Mouse (Mus musculus): ENCODE data around the gene Tnfrsf22. TPM values are rescaled to one million over a fixed set of nuclear protein-coding genes. Genes with fewer than 3 reads are reported as not detected.

The Tnfrsf22 gene
- total RNA-seq, 2 experiments from 2014 or later: 4.2 to 6.1 TPM

DNA sequence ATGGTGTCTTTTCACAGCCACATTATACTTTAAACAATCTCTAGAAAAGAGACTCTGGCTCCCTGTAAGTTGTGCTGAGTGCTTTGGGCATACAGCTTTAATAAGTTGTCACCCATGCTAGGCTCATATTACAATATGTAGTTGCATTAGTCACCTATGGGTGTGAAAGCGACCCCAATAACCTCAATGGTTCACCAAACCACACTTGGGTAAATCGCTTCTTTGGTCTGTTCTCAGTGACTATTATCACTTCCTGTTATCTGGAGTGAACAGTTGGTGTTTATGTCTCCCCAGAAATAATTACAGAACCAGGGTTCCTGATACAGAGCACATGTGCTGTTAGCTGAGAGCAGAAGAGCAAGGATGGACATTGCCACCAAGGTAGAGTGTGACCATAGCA is 5.5 kb downstream of the Tnfrsf22 start:
- ATAC-seq (replicated peaks; ENCODE audit: poor library complexity, severe bottlenecking): peak; percentile 62

DNA sequence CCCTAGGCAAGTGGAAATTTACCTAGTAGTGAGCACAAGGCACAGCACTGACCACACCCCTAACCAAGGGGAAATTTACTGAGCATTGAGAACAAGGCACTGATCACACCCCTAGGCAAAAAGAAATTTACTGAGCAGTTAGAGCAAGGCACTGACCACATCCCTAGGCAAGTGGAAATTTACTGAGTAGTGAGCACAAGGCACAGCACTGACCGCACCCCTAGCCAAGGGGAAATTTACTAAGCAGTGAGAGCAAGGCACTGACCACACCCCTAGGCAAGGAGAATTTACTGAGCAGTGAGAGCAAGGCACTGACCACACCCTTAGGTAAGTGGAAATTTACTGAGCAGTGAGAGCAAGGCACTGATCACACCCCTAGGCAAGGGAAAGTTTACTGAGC is 12.8 kb downstream of the Tnfrsf22 start:
- ATAC-seq (replicated peaks; ENCODE audit: poor library complexity, severe bottlenecking): peak; percentile 42

DNA sequence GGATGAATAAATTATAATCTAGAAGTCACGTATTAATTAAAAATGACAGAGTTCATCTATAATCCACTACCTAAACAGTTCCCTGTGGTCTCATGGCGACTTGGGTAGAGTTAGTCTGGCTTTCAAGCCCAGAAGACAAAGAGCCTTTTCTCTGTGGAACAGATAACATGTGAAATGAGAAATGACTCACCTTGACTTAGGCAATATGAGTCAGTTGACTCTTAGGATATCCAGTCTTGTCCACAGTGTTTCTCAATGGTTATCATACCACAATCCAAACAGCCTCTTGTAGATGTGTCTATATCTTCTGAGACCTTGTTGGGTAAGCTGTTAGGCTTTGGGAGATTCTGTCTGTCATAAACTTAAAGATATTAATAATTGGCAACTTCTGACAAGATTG is 18.0 kb downstream of the Tnfrsf22 start:
- peak; percentile 59 for ATAC-seq (replicated peaks; ENCODE audit: poor library complexity, severe bottlenecking)

DNA sequence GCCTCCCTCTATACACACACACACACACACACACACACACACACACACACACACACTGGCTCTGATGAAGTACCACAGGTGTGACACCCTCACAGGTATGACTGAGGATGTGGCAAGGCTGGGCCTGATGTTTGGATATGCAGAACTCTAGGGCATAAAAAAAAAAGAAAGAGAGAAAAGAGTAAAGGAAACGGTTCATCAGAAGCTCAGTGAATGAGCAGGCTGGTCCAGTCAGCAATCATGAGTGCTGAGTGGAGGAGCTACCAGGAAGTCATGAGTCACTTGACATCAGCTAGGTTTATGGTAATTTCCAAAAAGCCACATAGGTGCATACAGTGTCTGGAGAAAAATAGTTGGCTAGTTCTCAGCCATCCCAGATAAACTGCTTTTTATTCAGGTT is 20.0 kb downstream of the Tnfrsf22 start:
- no peak for ATAC-seq (replicated peaks; ENCODE audit: poor library complexity, severe bottlenecking)

DNA sequence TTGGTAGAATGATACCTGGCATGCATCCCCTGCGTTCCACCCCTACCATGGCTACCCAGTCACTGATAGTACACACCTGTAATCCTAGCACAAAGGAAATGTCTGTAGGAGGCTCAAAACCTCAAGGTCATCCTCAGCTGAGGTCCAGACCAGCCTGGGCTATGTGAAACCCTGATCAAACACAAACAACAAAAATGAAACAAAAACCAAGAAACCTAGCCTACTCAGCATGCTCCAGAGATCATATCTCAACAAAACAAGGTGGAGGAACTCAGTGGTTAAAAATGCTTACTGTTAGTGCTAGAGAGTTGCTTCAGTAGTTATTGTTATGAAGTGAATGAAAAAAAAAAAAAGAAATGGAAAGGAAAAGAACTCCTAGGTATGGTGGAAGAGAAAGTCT is 20.9 kb downstream of the Tnfrsf22 start, which contains the start of gene Tnfrsf26:
Gene Tnfrsf26, minus strand, starts transcription at position 183 of the 400 bp plus-strand sequence.
- no peak for ATAC-seq (replicated peaks; ENCODE audit: poor library complexity, severe bottlenecking)

DNA sequence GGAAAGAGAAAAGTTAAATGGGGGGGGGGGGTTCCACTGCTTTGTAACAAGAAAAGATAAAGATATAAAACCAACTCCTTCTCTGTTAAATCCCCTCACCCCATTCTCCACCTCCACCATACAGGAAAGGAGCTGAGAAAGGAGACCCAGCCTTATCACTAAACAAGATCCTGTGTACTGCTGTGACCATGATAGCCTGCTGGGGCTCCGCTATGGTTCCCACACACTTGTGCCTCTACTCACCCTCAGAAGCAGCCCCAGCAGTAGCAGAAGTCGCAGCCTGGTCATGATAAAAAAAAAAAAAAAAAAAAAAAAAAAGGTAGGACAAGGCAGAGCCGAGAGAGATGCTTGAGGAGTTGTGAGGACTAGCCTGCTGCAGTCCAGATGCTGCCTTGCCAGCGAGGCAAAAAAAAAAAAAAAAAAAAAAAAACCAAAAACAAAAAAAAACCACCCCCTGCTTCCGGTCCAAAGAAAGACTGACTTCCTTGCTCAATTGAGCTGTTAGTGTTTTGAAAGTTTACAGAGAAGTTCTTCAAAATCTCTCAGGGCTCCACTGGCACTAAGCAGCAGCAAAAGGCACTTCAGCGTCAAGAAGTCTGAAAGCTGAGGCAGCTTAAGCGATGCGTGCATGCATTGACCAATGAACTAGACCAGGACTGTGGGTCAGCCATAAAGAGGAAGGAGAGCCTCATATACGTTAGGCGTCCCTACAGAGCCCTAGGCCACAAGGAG is 21.7 kb downstream of the Tnfrsf22 start:
- ATAC-seq (replicated peaks; ENCODE audit: poor library complexity, severe bottlenecking): peak; percentile 88

DNA sequence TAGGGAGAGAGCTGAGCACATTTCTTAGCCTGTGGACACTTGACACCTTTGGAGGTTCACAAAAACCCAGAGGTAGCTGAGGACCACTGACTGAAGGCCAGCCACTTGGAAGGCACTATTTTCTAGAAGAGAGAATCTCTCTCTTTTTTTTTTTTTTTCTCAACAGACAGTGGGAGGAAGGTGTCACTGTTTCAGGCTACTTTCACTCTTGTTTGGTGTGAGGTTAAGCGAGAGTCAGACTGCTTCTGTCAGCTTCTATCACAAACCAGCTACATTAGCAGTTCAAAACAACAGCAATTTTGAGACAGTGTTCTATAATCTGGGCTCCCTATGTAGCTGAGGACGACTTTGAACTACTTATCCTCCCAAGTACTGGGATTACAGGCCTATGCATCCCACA is 23.3 kb downstream of the Tnfrsf22 start:
- no peak for ATAC-seq (replicated peaks; ENCODE audit: poor library complexity, severe bottlenecking)

DNA sequence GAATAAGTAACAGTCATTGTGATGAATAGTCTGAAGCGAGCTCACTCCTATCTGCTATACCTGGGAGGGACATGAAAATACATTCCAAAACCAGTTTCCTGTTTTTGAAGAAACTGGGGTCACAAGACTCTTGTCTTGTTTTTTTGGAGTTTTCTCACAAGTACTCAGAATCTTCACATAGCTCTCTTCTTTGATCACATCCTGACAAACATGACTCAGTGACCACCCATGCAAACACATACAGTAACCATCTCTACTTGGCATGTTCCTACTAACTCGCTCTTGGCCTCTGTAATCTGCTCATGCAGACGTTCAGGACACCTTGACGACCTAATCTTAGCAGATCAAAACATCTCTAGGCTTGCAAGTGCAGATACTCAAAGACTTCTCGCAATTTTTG is 24.3 kb downstream of the Tnfrsf22 start:
- peak; percentile 14; the same call in 1 of the 2 replicates for ATAC-seq (replicated peaks; ENCODE audit: poor library complexity, severe bottlenecking)

DNA sequence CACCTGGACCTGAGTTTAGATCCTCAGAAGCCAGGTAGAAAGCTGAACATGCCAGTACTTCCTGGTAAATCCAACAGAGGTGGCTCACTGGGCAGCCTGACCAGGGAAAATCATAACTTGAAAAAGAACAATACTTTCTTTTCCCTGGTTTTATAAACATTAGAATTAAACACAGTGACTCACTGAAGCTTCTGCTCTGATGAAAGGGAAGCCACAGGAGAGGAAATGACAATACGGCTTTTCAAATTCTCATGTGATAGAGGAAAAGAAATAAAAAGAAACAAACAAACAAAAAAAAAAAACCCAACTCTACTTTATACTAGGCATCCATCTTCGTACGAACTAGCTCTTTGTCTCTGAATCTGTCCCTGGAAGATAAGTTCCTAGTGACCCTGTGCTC is 24.9 kb downstream of the Tnfrsf22 start:
- no peak for ATAC-seq (replicated peaks; ENCODE audit: poor library complexity, severe bottlenecking)

DNA sequence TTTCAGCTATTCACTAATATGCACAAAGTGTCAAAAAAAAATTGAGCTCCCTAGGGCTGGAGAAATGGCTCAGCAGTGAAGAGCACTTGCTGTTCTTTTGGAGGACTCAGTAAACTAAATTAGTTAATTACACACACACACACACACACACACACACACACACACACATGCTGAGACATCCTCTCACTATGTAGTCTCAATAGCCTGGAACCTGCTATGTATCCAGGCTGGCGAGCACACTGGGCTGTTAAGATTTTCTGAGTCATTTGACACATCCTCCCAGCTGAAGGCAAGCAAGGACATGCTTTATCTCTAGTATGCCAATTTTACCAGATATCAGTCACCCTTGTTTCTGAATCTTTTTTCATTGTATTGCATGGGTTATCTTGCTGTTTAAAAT is 28.5 kb downstream of the Tnfrsf22 start:
- ATAC-seq (replicated peaks; ENCODE audit: poor library complexity, severe bottlenecking): no peak

DNA sequence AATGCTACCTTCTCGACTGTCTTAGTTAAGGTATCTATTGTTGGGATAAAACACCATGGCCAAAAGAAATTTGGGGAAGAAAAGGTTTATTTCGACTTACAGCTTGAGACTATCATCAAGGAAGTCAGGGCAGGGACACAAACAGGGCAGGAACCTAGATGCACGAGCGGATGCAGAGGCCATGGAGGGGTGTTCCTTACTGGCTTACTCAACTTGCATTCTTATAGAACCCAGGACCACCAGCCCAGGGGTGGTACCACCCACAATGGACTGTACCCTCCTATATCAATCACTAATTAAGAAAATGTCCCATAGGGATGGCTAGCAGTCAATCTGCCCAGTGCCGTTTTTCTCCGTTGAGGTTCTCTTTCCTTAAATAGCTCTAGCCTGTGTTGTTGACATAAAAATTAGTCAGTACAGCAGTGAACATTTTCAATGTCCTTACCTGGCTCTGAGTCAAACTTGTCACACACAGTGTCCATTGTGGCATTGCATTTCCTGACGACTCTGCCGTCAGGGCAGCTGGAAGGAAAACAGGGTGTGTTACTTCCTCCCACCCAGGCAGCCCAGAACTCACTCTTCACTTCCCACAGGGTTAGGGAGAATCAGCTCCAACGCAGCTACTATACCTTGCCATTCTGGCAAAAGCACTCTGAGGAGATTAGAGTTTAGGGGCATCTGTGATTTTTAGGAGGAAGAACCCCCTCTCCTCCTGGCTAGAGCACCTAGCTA is 34.9 kb downstream of the Tnfrsf22 start:
- ATAC-seq (replicated peaks; ENCODE audit: poor library complexity, severe bottlenecking): peak; percentile 72

DNA sequence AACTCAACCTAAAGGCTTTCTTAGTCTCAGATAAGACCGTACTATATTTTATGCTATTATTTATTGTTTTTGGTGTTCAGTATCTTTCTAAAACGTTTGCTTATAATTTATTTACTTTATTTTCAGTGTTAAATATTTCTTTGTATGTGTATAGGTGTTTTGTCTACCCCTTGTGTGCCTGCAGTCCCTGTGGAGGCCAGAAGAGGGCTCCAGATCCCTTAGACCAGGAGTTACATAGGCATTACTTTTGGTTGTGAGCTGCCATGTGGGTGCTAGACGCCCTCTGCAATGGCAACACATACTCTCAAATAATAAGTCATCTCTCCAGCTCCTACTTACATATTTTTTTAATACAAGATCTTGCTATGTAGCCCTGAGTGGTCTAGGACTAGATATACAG is 37.2 kb downstream of the Tnfrsf22 start:
- ATAC-seq (replicated peaks; ENCODE audit: poor library complexity, severe bottlenecking): peak; percentile 56; the same call in 1 of the 2 replicates

DNA sequence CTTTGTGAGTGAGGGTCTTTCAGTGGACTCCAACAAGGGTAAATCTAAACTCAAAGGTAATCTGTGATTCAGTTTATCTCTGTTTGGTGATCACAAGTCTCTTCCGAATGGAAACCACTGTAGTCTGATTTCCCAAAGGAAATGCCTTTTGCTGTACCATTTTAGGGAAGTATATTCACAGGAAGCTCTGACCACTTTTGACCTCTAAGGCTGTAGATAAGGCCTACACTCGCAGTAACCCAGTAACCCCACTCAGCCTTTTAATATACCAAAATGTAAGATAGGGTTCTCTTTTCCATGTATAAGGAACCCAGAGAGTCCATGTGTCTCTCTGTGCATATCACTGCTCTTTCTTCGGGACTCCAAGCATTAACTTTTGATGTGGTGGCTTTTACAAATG is 44.1 kb downstream of the Tnfrsf22 start:
- ATAC-seq (replicated peaks; ENCODE audit: poor library complexity, severe bottlenecking): peak; percentile 84

DNA sequence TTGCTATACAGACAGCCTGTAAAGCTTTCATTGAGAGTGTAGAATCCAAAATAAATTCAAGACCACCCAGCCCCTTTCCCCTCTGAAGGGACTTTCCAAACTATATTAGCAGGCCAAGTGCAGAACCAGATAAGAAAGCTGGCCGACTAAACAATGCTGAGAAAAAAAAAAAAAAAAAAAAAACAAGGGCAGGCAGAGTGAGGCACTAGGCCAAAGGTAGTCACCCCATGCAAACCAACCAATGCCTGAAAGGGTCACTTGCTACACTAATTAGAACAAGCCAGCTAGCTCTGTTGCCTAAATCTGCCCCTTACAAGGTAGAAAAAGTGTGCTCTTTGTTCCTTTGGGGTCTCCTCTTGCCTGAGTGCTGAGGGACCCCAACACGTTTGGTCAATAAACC is 44.6 kb downstream of the Tnfrsf22 start:
- no peak for ATAC-seq (replicated peaks; ENCODE audit: poor library complexity, severe bottlenecking)

DNA sequence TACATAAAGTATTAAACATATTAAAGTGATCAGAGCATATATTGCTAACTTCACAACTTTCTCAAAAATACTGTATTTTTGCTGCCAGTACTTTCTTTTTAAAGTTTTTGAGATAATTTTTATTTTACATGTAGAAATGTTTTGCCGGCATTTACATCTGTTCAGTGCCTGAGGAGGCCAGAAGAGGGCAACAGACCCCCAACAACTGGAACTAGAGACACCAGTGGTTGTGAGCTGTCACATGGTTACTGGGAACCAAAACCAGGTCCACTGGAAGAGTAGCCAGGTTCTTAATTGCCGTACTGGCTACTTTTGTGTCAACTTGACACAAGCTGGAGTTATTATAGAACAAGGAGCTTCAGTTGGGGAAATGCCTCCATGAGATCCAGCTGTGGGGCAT is 47.8 kb downstream of the Tnfrsf22 start:
- 0 out of 2 replicates have a peak, but pooled peaks have one; percentile 28 for ATAC-seq (replicated peaks; ENCODE audit: poor library complexity, severe bottlenecking)

DNA sequence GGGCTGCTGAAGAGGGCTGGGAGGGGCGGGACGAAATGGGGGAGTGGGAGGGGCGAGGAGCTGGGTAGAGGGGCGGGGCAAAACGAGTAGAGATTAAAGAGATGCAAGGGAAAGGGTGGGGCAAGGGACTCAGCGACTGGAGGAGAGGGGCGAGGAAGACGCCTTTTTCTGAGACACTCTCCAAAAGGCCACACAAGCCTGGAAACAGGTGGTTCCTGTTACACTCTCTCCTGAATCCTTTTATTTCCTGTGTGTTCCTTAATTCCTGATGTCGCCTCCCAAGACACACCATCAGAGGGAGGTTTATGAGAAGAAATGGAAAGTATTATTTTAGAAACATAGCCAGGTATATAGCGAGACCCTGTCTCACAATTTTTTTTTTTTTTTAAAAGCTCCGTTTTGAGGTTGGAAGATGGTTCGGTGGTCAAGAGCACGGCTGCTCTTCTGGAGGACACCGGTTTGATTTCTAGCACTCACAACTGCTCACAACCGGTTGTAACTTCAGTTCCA is 49.2 kb downstream of the Tnfrsf22 start:
- ATAC-seq (replicated peaks; ENCODE audit: poor library complexity, severe bottlenecking): no peak

DNA sequence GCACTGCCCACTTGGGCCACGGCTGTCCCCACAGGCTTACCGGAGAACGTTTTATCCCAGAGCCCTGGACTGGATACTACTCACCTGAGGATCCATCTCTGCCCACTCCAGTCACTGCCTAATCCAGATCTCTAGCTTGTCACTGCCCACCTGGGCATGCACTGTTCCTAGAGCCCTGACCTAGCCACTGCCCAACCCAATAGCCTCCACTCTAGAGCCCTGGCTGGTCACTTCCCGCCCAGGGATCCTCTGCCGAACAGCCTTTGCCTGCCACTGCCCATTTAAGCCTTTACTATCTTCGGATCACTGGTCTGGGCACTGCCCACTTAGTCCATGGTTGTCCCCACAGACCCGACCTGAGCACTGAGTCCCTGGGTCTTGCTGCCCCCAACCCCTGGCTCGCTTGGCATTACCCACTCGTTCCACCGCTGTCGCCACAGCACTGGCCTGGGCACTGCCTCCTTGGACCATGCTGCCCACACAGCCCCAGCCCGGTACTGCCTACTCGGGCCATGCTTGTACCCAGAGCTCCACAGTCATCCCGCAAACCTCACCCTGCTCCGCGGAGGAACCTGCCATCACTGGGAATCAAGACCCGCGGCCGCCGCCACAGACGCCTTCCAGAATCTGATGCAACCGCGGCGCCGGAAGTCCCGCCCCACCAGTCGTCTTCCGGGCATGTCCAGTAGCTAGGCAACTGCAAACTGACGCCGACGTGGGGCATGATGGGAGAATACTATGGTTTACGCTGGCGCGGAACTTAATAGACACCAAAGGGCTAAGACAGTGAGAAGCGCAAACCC is 49.8 kb downstream of the Tnfrsf22 start, which contains the start of gene Cars:
Gene Cars, minus strand, starts transcription at position 663 of the 803 bp plus-strand sequence.
- ATAC-seq (replicated peaks; ENCODE audit: poor library complexity, severe bottlenecking): peak; percentile 96

DNA sequence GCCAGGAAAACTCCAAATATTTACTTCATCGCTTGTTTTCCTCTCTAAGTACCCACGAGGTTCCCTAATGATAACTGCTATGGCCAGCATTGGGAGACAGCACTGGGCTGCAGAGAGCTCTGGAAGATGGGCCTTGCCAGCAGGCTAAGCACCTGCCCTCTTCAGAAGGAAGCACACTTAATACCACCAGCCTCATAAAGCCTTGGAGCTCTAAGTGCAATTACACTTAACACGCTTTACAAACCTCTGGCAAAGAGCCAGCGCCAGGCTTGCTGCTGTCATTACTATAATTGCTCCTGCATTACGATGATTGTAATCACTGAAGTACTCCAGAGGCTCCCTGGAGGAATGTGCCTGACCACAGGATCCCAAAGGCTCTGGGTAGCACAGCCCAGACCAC is 54.6 kb downstream of the Tnfrsf22 start:
- ATAC-seq (replicated peaks; ENCODE audit: poor library complexity, severe bottlenecking): no peak

DNA sequence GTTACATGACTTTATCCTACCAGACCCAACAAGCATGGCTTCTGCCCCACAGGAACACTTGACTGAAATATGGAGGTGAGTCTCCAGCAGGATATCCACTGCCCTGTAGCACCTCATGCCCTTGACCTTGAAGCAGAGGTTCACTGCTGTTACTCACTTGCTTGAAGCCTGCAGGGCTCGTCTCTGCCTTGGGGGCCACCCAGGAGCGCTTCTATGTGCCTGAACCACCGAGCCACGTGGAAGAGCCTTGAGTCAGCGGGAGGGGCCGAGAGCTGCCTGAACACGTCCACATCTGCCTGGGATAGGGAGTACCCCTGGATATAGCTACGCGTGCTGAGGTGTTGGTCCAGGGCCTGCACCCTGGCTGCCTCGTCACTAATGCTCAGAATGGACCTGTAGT is 57.2 kb downstream of the Tnfrsf22 start:
- ATAC-seq (replicated peaks; ENCODE audit: poor library complexity, severe bottlenecking): no peak

DNA sequence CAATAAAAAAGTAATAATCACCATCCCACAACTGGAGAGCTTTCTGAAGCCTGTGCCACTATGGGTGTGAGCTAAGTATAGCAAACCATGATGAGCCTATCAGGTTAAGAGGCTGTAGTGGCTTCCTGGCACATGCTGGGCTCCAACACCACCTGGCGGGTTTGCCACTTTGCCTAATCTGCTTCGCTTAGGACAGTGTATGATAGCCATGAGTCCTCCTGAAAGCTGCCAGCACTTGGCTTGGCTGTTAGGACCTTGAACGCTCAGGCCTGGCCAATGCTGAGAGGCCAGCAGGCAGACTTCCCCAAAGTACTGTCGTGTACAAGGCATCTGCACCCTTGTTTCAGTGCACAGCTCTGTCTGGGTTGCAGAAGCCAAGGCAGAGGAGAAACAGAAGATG is 61.5 kb downstream of the Tnfrsf22 start:
- ATAC-seq (replicated peaks; ENCODE audit: poor library complexity, severe bottlenecking): no peak

DNA sequence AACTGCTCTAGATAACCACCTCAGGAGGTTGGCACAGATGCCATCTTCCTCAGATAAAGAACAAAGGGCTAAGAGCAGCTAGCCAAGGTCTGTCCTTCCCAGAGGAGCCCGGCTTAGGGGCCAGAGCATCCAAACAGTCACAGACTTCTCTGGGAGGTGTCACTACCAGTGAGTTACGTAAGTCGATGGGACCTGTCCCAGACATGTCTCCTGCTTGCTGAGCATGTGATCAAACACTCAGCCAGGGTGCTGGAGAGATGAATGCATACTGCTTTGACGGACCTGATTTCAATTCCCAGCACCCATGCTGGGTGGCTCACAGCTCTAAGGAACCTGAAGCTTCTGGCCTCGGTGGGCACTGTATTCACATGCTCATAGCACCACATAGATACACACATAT is 61.9 kb downstream of the Tnfrsf22 start:
- no peak for ATAC-seq (replicated peaks; ENCODE audit: poor library complexity, severe bottlenecking)
